Mouse (Mus musculus) spleen, postnatal 0 days (tissue): ENCODE results near the gene Abcg4. TPM values are rescaled to one million over a fixed set of nuclear protein-coding genes. Genes with fewer than 3 reads are reported as not detected.

Source experiments
- polyA plus RNA-seq: library from polyadenylated mRNA; unstranded; fragments of >200 nt; fragmentation: Nextera tagmentation; extraction: Ambion mirVana; gene quantifications from 2 replicates; pipeline ENCODE4 v1.2.1, GENCODE M21; 2015

Abcg4 gene
- 13.3 and 15.8 TPM in 2 replicates for polyA plus RNA-seq

GRCm38 (mm10) chr9:44288076-44288958, at the start of gene Abcg4:
Gene Abcg4 (minus strand): TSS chr9:44288615.

DNA sequence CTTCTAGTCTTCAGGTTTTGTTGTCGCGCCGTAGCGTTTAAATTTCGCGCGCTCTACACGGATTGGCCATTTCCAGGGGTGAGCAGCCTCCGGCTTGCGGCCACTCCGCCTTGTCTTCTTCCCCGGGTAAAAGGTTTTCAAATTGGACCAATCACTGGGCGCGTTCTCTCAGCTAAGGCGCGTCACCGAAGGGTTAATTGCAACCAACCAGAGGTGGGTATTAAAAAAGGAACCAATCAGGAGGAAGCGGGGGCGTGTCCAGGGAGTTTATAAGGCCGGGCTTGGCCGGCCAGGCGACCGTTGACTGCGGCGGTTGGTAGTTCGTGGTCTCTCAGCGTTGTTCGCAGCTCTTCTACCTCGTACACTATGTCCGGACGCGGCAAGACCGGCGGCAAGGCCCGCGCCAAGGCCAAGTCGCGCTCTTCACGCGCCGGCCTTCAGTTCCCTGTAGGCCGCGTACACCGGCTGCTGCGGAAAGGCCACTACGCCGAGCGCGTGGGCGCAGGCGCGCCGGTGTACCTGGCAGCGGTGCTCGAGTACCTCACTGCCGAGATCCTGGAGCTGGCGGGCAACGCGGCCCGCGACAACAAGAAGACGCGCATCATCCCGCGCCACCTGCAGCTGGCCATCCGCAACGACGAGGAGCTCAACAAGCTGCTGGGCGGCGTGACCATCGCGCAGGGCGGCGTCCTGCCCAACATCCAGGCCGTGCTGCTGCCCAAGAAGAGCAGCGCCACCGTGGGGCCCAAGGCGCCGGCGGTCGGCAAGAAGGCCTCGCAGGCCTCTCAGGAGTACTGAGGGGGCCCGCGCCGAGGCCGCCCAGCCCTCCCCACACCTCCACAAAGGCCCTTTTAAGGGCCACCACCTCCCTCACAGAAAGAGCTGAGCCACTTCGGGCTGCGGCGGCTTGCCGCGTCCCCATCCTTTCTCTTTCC, 46.2 kb upstream of the Abcg4 start, which contains the start of gene H2afx:
H2afx (plus strand) TSS at position 299 of the 935 bp plus-strand sequence.

DNA sequence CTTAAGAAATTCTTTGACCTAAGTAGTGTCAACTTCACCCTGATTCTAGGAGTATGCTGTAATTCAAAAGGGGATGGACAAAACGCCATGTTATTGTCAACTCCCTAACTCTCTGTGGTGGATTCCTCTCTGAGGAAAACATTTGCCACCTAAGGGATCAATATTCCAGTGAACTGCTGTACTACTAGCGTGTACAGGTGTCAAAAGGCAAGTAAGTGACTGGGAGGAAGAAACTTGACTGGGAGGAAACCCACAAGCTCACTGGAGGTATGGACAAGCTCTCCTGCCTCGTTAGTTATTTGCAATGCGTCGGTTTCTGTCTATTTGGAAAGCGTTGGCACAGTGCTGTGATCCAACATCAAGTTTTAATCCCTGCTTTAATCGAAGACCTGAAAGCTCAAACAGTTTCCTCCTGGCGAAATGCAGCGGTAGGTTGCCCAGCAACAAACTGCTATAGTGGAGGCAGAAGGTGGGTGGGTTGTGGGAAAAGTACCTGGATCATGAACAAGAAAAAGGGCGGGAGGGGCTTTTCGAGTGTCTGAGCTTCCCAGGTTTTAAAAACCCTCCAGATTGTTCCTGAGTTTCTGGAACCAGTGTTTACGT, 37.5 kb upstream of the Abcg4 start, which contains the start of gene Dpagt1:
Dpagt1 (plus strand) TSS at position 252 of the 603 bp plus-strand sequence.

GRCm38 (mm10) chr9:44319887-44320798, 31.7 kb upstream of the Abcg4 start, which contains the start of gene C2cd2l:
Gene C2cd2l (minus strand): TSS chr9:44320285.

GRCm38 (mm10) chr9:44305466-44306079, 17.2 kb upstream of the Abcg4 start, which contains the start of gene Hinfp:
Gene Hinfp (minus strand): TSS chr9:44305671.

DNA sequence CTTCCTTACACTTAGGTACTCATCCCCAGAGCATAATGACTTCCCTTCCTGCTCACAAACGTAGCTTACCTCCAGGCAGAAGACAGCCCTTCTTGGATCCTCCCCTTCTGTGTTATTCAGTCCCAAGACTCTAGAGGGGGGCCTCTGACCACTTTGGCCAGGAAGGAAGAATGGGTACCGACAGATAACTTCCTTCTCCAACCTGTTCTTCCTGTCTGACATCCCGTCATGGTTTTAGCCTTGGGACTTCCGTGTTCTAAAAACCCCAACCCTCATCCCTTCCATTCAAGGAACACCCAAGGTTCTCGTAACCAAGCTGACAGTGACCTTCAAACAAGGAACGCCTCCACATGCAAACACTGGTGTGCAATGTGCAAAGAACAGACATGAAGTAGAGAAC, 20.0 kb downstream of the Abcg4 start, which contains the start of gene Nlrx1:
Nlrx1 (minus strand) TSS at position 168 of the 400 bp plus-strand sequence.

DNA sequence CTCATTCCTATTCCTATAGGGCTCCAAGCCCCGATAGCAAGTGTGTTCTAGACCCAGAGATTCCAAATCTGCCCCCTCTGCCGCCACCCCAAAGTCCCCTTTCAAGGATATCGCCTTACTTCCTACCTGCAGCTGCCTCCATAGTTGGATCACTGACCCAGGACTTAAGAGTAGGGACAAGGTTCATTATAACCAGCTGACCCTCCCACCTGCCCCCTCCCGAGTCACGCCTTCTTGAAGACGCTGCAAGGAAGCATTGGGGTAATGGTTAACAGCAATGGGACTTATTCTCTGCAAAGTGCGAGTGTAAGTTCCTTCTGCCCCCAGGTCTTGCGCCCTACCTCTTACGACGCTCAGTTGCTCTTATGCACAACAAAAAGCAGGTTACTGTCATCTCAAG, 37.1 kb downstream of the Abcg4 start, which contains the start of gene Pdzd3:
Pdzd3 (minus strand) TSS at position 158 of the 400 bp plus-strand sequence.

DNA sequence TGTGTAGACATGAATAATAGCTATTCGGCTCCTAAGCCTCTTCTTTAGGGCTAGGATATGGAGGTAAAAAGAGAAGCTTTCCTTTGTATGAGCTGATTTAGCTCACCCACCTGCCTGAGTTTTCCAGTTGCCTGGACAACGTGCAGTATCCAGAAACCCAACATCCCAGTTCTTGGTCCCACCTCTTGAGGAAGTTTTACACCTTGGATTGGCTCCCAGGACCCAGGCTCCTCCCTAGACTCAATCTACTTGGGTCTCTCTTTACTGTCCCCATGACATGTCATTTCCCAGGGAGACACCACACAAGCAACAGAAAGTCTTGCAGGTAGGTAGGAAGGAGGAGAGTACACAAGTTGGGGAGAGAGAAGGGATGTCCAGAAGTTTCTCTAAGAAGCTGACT, 48.0 kb downstream of the Abcg4 start, which contains the start of gene Ccdc153:
Ccdc153 (plus strand) TSS at position 278 of the 400 bp plus-strand sequence.

GRCm38 (mm10) chr9:44233802-44234478, 54.5 kb downstream of the Abcg4 start, which contains the start of gene Cbl:
Gene Cbl (minus strand): TSS chr9:44234049.

Other genes starting within 250 kb of the Abcg4 start
- 1.4 and 2.7 TPM in 2 replicates for gene Thy1, start 245.2 kb downstream of the Abcg4 start, polyA plus RNA-seq
- gene Usp2, start 221.6 kb downstream of the Abcg4 start, polyA plus RNA-seq, result 3.2 and 4.1 TPM in 2 replicates
- gene Mfrp, start 186.9 kb downstream of the Abcg4 start, polyA plus RNA-seq, result not detected in 2 replicates
- 2.2 and 3.0 TPM in 2 replicates for gene C1qtnf5, start 181.4 kb downstream of the Abcg4 start, polyA plus RNA-seq
- gene Gm49380, start 175.1 kb downstream of the Abcg4 start, polyA plus RNA-seq, result 0.05 TPM in 2 replicates
- 36.8 and 41.0 TPM in 2 replicates for gene Rnf26, start 175.1 kb downstream of the Abcg4 start, polyA plus RNA-seq
- 12.6 and 12.7 TPM in 2 replicates for gene Mcam, start 154.1 kb downstream of the Abcg4 start, polyA plus RNA-seq
- 8.3 and 9.9 TPM in 2 replicates for gene Cbl, start 54.6 kb downstream of the Abcg4 start, polyA plus RNA-seq
- gene Ccdc153, start 47.9 kb downstream of the Abcg4 start, polyA plus RNA-seq, result not detected in 2 replicates
- gene Pdzd3, start 37.1 kb downstream of the Abcg4 start, polyA plus RNA-seq, result 0.33 TPM in 1 of 2 replicates, not detected in the other
- gene Nlrx1, start 20.0 kb downstream of the Abcg4 start, polyA plus RNA-seq, result 6.4 and 7.7 TPM in 2 replicates
- 12.2 TPM in 2 replicates for gene Hinfp, start 17.1 kb upstream of the Abcg4 start, polyA plus RNA-seq
- 5.4 TPM in 2 replicates for gene C2cd2l, start 31.7 kb upstream of the Abcg4 start, polyA plus RNA-seq
- 18.9 and 19.9 TPM in 2 replicates for gene Dpagt1, start 37.4 kb upstream of the Abcg4 start, polyA plus RNA-seq
- 271 and 276 TPM in 2 replicates for gene H2afx, start 46.1 kb upstream of the Abcg4 start, polyA plus RNA-seq
- gene Hmbs, start 55.6 kb upstream of the Abcg4 start, polyA plus RNA-seq, result 1,115 and 1,341 TPM in 2 replicates
- gene Vps11, start 73.1 kb upstream of the Abcg4 start, polyA plus RNA-seq, result 16.5 and 16.6 TPM in 2 replicates
- gene Hyou1, start 90.9 kb upstream of the Abcg4 start, polyA plus RNA-seq, result 6.7 and 7.2 TPM in 2 replicates
- gene Slc37a4, start 108.2 kb upstream of the Abcg4 start, polyA plus RNA-seq, result 15.2 and 16.5 TPM in 2 replicates
- 2,459 and 2,595 TPM in 2 replicates for gene Rps25, start 118.5 kb upstream of the Abcg4 start, polyA plus RNA-seq
- gene Trappc4, start 119.0 kb upstream of the Abcg4 start, polyA plus RNA-seq, result 81.6 and 85.2 TPM in 2 replicates
- gene Ccdc84, start 130.0 kb upstream of the Abcg4 start, polyA plus RNA-seq, result 21.0 and 22.3 TPM in 2 replicates
- 0.22 and 0.30 TPM in 2 replicates for gene Foxr1, start 152.5 kb upstream of the Abcg4 start, polyA plus RNA-seq
- gene Upk2, start 166.4 kb upstream of the Abcg4 start, polyA plus RNA-seq, result not detected in 2 replicates
- 3.3 and 4.7 TPM in 2 replicates for gene Bcl9l, start 194.2 kb upstream of the Abcg4 start, polyA plus RNA-seq